Mouse (Mus musculus): ENCODE results near the gene Gm16867. TPM values are rescaled to one million over a fixed set of nuclear protein-coding genes. Genes with fewer than 3 reads are reported as not detected.
"Not testable (repeated sequence)": the region's sequence is repeated elsewhere in the genome, so short reads cannot be mapped to it uniquely, and the experiment has no call there.

The Gm16867 gene
- total RNA-seq, 2 experiments from 2014 or later: 6.4 to 7.0 TPM

- DNase-seq (ENCODE audit: extremely low spot score in 1 of 2, low spot score in 1 of 2): not testable (repeated sequence)
Observed at GRCm38 (mm10) chr14:69470122-69470708, 32.9 kb downstream of the Gm16867 start.

GRCm38 (mm10) chr14:69467612-69468366 is 35.4 kb downstream of the Gm16867 start:
- DNase-seq (ENCODE audit: extremely low spot score in 1 of 2, low spot score in 1 of 2): not testable (repeated sequence)

- DNase-seq (ENCODE audit: extremely low spot score in 1 of 2, low spot score in 1 of 2): not testable (repeated sequence)
Observed at GRCm38 (mm10) chr14:69464465-69464864, 38.7 kb downstream of the Gm16867 start.

- not testable (repeated sequence) for DNase-seq (ENCODE audit: extremely low spot score in 1 of 2, low spot score in 1 of 2)
Observed at GRCm38 (mm10) chr14:69457691-69458090, 45.5 kb downstream of the Gm16867 start.

- DNase-seq (ENCODE audit: extremely low spot score in 1 of 2, low spot score in 1 of 2): not testable (repeated sequence)
Observed at GRCm38 (mm10) chr14:69454640-69455039, 48.5 kb downstream of the Gm16867 start.

- not testable (repeated sequence) for DNase-seq (ENCODE audit: extremely low spot score in 1 of 2, low spot score in 1 of 2)
Observed at GRCm38 (mm10) chr14:69448845-69449244, 54.3 kb downstream of the Gm16867 start.

- not testable (repeated sequence) for DNase-seq (ENCODE audit: extremely low spot score in 1 of 2, low spot score in 1 of 2)
Observed at GRCm38 (mm10) chr14:69447006-69447405, 56.2 kb downstream of the Gm16867 start.

GRCm38 (mm10) chr14:69443092-69443692 is 60.0 kb downstream of the Gm16867 start:
- DNase-seq (ENCODE audit: extremely low spot score in 1 of 2, low spot score in 1 of 2): not testable (repeated sequence)

- not testable (repeated sequence) for DNase-seq (ENCODE audit: extremely low spot score in 1 of 2, low spot score in 1 of 2)
Observed at GRCm38 (mm10) chr14:69440955-69441354, 62.2 kb downstream of the Gm16867 start.

- not testable (repeated sequence) for DNase-seq (ENCODE audit: extremely low spot score in 1 of 2, low spot score in 1 of 2)
Observed at GRCm38 (mm10) chr14:69438678-69439214, 64.4 kb downstream of the Gm16867 start.

- not testable (repeated sequence) for DNase-seq (ENCODE audit: extremely low spot score in 1 of 2, low spot score in 1 of 2)
Observed at GRCm38 (mm10) chr14:69421003-69421402, 82.2 kb downstream of the Gm16867 start.

GRCm38 (mm10) chr14:69417545-69417944 is 85.6 kb downstream of the Gm16867 start:
- not testable (repeated sequence) for DNase-seq (ENCODE audit: extremely low spot score in 1 of 2, low spot score in 1 of 2)

Other genes starting within 250 kb of the Gm16867 start
- gene Synb, start 209.1 kb downstream of the Gm16867 start, total RNA-seq (2021): not detected
- gene Gm27179, start 9.2 kb upstream of the Gm16867 start, total RNA-seq (2021): under 1 TPM in 1 of 2 experiments, not detected in 1; 0.12 TPM
- 10 to 100 TPM; 32.1 to 32.5 TPM for gene Entpd4b, start 52.1 kb upstream of the Gm16867 start, total RNA-seq (2021)

Measured in layer of hippocampus, postnatal 25 days (tissue).